Mouse (Mus musculus) erythroblast, embryonic 14.5 days (primary cell): ENCODE data around the gene Nrxn3.

Source experiments
- GATA1 ChIP-seq: IDR thresholded peaks from 2 replicates; pipeline ENCODE4 v1.6.1; 2012; ENCODE audit warnings: low read length, inconsistent platforms, mixed read lengths
- TAL1 ChIP-seq: IDR thresholded peaks from 3 replicates; pipeline ENCODE4 v1.6.1; 2012; ENCODE audit warnings: low read length, inconsistent platforms, mixed read lengths

DNA sequence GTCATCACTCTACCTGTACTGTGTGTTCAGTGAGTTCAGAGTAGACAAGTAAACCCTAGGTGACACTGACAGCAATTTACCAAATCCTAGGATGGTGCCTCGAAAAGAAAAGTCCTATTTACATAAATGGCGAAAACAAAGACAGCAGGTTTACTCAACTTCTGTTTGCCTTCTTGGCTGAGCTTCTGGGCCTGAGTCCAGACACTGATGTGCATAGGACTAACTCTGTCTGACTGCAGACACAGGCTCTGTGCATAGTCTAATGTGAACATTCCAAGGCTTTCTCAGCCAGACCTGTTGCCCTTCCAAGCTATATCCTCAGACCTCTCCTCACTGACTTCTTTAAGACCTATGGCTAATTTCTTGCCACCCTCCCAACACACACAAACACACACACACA is 1095.5 kb downstream of the Nrxn3 start:
- TF ChIP-seq TAL1 (no peak), GATA1 (no peak)
